Mouse (Mus musculus) cerebellum, adult 9-10 months (tissue): ENCODE results near the gene Gfra4.
"Not testable (repeated sequence)": the region's sequence is repeated elsewhere in the genome, so short reads cannot be mapped to it uniquely, and the experiment has no call there.

ENCODE experiments used
- DNase-seq: peaks from one replicate; pipeline ENCODE4 v3.0.0; 2022

Gfra4 gene

DNA sequence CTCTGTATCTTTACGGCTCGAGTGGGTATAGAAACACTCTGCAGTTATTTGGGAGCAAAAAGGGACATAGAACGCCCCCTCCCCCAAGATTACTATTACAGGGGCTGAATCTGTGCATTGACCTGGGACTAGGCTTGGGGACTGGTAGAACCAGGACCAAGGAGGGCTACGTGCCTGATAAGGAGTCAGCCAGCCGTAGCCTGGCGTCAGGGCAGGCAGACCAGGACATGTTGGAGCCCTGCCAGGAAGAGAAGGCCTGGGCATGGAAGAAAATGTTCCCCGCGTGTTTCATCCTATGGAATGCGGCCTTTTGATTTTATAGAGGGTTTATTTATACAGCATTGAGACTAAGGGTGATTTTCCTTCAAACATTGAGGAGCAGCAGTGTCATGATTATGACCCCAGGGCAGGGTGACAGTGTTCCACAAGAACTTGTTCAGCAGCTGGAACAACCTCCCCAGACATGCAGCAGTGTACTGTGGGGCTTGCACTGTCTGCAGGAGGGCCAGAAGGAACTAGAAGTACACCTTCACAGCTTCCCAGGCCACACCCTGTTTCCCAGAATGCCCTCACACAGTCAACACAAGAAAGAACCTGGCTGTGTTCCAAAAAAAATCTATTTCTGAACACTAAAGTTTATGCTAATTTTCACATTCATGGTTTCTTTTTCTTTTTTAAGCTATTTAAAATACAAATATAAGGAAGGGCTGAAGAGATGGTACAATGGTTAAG, 2.3 kb upstream of the Gfra4 start:
- DNase-seq, result no peak

DNA sequence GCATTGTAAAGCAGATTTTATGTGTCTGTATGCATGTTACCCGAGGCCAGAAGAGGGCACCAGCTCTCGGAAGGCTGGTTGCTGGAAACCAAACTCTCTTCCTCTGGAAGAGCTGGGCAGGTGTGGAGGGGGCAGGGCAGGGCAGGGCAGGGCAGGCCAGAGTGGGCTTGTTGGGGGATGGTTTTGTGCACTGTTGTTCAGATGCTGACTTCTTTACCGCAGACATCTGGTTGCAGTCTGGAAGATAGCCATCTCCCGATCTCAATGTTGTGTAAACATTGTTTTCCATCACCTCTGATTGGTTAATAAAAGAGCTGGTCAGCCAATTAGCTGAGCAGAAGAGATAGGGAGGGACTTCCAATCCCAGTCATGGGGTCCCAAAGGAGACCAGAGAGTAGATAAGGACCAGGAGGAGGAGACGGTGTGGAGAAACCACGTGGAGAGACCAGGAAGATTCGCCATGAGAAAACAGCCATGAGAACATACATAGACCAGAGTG, 1.5 kb upstream of the Gfra4 start:
- DNase-seq, result no peak

GRCm38 (mm10) chr2:131040854-131041825, 1.7 kb downstream of the Gfra4 start:
- DNase-seq, result peak; percentile 42

DNA sequence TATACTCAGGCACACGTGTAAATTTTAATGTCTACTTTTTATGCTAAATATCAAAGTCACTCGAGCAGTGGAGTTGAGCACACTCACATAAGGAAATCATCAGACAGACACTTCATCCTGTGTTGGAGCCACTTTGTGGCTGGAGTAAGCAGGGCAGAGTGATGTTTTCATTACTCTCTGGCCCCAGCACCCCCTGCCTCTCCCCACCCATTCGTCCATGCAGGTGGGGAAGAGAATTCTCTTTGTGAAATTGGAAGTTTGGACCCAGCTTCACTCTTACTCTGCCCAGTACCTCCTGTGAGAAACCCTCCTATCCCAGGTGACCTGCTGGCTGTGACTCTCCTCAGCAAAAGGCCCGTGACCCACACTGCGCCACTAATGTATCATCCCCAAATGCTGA, 4.2 kb downstream of the Gfra4 start:
- DNase-seq, result no peak

- no peak for DNase-seq
Measured at GRCm38 (mm10) chr2:131038197-131038596, 4.7 kb downstream of the Gfra4 start.

GRCm38 (mm10) chr2:131037226-131037990, 5.5 kb downstream of the Gfra4 start:
- DNase-seq, result no peak

DNA sequence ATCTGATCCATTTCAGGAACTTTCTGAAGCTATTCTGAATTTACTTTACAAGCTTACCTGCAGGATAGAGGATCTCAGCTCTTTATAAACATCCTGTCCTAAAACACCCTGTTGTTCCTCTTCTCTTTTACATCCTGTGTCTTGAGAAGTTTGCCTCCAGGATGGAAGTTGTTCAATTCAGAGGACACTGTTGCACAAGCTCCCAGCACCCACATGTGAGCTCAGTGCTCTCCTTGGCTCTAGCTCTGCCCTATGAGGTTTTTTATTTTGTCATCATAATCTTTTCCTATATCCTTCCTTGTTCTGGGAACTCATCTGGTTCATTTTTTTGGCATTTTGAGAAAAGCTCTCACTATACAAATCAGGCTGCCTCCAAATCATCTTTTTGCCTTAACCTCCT, 6.1 kb downstream of the Gfra4 start:
- no peak for DNase-seq

GRCm38 (mm10) chr2:131036343-131036742, 6.5 kb downstream of the Gfra4 start:
- no peak for DNase-seq

GRCm38 (mm10) chr2:131031406-131031805, 11.5 kb downstream of the Gfra4 start:
- not testable (repeated sequence) for DNase-seq

DNA sequence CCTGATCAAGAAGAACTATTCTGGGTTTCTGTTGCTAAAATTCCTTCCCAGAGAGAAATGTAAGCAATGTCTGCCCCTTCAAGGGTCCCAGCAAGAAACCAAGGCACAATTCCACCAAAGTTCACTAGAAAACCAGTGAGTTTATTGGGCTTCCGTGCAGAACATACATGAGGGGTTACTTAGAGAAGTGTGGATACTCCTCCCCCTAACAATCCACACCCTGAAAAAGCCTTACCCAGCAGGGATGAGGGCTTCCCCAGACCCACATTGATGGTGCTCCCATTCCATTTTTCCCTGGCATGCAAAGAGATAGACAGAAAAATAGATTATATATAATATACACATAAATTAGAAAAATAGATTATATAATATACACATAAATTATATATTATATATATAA, 11.9 kb downstream of the Gfra4 start:
- no peak for DNase-seq

DNA sequence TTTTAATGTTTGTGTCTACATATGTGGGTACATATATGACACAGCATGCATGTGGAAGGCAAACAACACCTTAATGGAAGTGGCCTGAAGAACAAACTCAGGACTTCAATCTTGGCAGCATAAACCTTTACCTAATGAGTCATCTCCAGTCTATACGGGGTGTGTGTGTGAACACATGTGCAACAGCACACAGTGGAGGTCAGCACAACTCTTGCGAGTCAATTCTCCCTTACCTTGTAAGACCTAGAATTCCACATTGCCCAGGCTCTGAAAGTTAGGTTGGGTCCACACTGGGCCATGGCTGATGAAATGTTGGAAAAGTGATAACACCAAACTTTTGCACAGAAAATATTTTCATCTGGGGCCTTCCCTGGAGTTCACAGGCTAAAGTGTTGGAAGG, 12.3 kb downstream of the Gfra4 start:
- DNase-seq, result no peak

DNA sequence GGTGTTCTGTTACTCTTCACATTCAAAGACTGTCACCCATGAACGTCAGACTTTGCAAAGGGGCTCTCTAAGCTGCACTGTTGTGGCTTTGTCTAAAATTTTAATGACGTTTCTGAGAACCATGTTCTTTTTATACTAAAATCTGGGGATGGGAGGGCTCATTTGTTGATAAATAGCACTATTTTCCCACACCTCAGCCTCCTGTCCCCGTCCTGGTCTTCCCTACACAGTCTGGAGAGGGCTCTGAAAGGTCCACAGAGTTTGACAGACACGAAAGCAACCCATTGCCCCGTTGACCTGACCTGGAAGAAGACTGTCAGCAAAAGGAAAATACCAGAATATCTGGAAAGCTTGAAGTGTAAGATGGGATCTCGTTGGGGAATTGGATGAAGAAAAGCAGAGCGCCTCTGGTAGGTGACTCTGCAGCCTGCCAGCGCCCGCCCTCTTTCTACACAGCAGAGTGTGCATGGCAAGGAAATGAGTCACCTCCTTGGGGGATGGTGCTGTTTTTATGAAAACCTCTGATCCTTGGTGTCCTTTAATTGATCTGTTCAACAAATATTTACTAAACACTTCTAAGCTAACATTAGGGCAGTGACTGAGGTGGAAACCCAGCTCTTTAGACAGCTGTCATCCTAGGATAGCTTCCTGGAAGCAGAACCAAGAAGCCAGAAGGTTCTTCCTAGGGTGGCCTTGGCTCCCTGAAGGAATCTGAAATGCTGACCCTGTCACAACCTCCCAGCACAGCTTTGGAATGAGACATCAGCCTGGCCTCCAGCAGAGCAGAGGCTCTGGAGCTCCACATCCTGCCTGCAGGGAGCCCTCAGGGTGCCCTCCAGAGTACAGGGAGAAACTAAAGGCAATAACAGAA, 13.6 kb downstream of the Gfra4 start:
- DNase-seq, result no peak

DNA sequence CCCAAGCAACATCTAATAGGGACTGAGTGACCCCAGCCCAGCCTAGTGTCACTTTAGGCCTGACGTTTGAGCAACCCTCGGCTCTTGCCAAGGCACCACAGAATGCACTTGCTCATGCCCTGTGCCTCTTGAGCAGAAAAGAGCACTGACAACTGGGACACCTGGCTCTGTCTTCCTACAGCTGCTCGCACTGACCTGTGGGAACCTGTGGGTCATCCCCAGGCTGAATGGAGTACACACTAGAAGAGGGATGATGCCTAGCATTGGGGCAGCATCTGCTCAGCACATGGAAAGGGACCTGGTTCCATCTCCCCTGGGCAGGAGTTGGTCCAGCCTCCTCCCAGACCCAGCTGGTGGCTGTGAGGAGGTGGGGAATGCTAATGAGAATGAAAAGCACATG, 15.9 kb downstream of the Gfra4 start:
- no peak for DNase-seq

DNA sequence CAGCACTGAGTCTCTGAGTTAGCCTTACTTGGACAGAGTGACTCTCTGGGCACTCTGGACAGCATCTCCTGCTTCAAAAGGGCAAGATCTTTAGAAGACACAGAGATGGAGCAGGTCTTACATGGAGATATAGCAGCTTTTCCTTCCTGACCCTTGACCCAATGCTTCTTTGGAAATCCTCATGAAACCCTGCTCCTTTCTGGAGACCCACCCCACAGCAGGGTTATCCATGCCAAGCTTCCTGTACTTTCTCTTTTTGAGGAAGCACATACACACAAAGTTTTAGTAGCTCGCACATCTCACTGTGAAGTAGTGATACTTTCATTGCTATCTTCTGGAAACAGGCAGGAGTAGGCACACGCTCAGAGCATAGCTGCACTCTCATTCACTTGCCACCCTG, 17.7 kb downstream of the Gfra4 start:
- no peak for DNase-seq

GRCm38 (mm10) chr2:131010566-131010965, 32.3 kb downstream of the Gfra4 start:
- DNase-seq, result no peak

- DNase-seq, result no peak
Measured at GRCm38 (mm10) chr2:131009123-131009522, 33.8 kb downstream of the Gfra4 start.

DNA sequence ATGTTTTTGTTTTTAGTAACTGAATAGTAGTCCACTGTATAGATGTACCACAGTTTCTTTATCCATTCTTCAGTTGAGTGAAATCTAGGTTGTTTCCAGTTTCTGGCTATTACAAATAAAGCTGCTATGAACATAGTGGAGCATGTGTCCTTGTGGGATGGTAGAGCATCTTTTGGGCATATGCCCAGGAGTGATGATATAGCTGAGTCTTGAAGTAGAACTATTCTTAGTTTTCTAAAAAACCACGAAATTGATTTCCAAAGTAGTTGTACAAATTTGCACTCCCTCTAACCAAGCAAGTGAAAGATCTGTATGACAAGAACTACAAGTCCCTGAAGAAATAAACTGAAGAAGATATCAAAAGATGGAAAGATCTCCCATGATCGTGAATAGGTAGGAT, 50.1 kb downstream of the Gfra4 start:
- no peak for DNase-seq
